Mouse (Mus musculus) gastrocnemius, postnatal 10 days (tissue): ENCODE results near the gene Olfr584. TPM values are rescaled to one million over a fixed set of nuclear protein-coding genes. Genes with fewer than 3 reads are reported as not detected.

Experiments
- DNase-seq: peaks from one replicate; pipeline ENCODE4 v3.0.0; 2021; ENCODE audit warnings: mixed read lengths
- long read RNA-seq, 2 experiments: library from polyadenylated mRNA; stranded (forward); transcript quantifications; one replicate each; pipeline ENCODE4 v2.0.0; 2021
- total RNA-seq, 2 experiments: library from RNA; stranded (reverse); gene quantifications; 2 replicates each; pipeline ENCODE4 v1.2.3; 2021

Gene Olfr584
- not detected for total RNA-seq
- long read RNA-seq, experiment 1, result 0 reads
- long read RNA-seq, experiment 2, result 0 reads

GRCm38 (mm10) chr7:103081585-103081984 is at the start of gene Olfr584:
Gene Olfr584, plus strand, starts transcription at chr7:103081885.
- no peak for DNase-seq

DNA sequence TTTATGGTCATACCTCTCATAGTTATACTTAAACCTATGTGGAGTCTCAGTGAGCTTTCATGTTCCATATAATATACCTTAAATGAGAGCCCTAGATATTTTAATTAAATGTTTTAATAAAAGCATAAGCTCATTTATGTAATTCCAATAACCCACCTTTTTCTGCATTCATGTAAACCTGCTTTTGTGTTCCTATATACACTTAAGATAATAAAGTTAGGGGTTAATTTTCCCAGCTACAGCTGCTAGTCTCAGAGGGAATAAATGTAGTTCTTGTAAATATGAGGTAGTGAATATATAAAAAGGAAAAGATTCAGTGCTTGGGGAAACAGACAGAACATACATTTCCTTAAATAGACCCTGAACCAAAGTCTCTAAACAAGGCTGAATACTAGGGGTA is 44.0 kb upstream of the Olfr584 start, which contains the start of gene Olfr582:
Gene Olfr582, plus strand, starts transcription at position 301 of the 400 bp plus-strand sequence.
- DNase-seq, result no peak

GRCm38 (mm10) chr7:103051000-103051399 is 30.7 kb upstream of the Olfr584 start, which contains the start of gene Olfr583:
Gene Olfr583, plus strand, starts transcription at chr7:103051300.
- DNase-seq, result no peak

DNA sequence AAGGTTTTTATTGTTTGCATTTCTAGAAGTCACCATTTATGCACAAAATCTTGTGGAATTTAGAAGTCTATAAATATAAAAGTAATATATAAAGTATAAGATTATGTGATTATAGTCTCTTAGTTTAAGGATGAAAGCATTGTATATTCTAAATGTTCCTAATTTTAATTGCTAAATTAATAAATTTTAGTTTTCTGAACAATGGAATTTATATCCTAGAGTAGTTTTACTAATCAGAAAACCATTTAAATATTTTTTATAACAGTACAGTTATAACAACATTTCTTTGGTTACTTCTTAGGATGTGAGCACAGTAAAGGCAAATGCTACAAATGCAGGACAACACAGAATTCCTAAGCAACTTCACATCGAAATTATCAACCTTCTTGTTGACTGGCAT is 15.7 kb downstream of the Olfr584 start, which contains the start of gene Olfr585:
Gene Olfr585, plus strand, starts transcription at position 301 of the 400 bp plus-strand sequence.
- DNase-seq, result no peak

DNA sequence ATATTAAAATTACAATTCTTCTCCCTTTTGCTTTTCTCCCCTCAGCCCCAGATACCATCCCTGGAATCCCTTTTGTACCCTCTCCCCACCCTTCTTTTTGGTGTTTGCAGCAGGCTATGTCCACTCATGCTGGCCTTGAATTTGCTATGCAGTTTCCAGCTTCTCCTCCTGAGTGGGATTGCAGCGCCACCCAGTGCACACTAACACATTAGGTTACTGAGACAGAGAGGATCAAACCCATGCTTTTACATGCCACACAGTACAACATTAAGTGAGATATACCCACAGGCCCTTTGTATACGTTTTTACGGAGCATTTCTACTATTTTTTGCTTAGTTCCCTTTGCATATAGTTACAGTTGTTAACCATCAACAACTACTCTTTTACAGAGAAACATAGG is 37.7 kb downstream of the Olfr584 start:
- DNase-seq, result no peak

GRCm38 (mm10) chr7:103125538-103125937 is 43.9 kb downstream of the Olfr584 start, which contains the start of gene Olfr586:
Gene Olfr586, minus strand, starts transcription at chr7:103125638.
- no peak for DNase-seq

Other genes with a start within 250 kb of the Olfr584 start
- not detected for gene Olfr566, start 223.1 kb upstream of the Olfr584 start, total RNA-seq
- not detected for gene Olfr568, start 204.8 kb upstream of the Olfr584 start, total RNA-seq
- not detected for gene Olfr569, start 191.0 kb upstream of the Olfr584 start, total RNA-seq
- gene Olfr570, start 187.3 kb upstream of the Olfr584 start, total RNA-seq, result not detected
- not detected for gene Olfr571, start 164.3 kb upstream of the Olfr584 start, total RNA-seq
- gene Olfr572, start 157.5 kb upstream of the Olfr584 start, total RNA-seq, result not detected
- not detected for gene Olfr573-ps1, start 139.3 kb upstream of the Olfr584 start, total RNA-seq
- not detected for gene Olfr574, start 133.4 kb upstream of the Olfr584 start, total RNA-seq
- gene Olfr575, start 123.1 kb upstream of the Olfr584 start, total RNA-seq, result not detected
- not detected for gene Olfr576, start 119.2 kb upstream of the Olfr584 start, total RNA-seq
- gene Olfr577, start 105.9 kb upstream of the Olfr584 start, total RNA-seq, result not detected
- not detected for gene Olfr578, start 92.6 kb upstream of the Olfr584 start, total RNA-seq
- gene Olfr582, start 43.9 kb upstream of the Olfr584 start, total RNA-seq, result not detected
- gene Olfr583, start 30.6 kb upstream of the Olfr584 start, total RNA-seq, result not detected
- gene Olfr585, start 15.8 kb downstream of the Olfr584 start, total RNA-seq, result not detected
- not detected for gene Olfr586, start 43.8 kb downstream of the Olfr584 start, total RNA-seq
- not detected for gene Olfr588-ps1, start 59.0 kb downstream of the Olfr584 start, total RNA-seq
- gene Olfr589, start 74.5 kb downstream of the Olfr584 start, total RNA-seq, result not detected
- not detected for gene Olfr591, start 96.5 kb downstream of the Olfr584 start, total RNA-seq
- not detected for gene Olfr592, start 102.9 kb downstream of the Olfr584 start, total RNA-seq
- not detected for gene Olfr593, start 130.0 kb downstream of the Olfr584 start, total RNA-seq
- gene Olfr594, start 135.1 kb downstream of the Olfr584 start, total RNA-seq, result not detected
- not detected for gene Usp17ld, start 170.6 kb downstream of the Olfr584 start, total RNA-seq
- gene Olfr596, start 223.8 kb downstream of the Olfr584 start, total RNA-seq, result not detected
- gene Olfr597, start 234.4 kb downstream of the Olfr584 start, total RNA-seq, result not detected
- gene Olfr598, start 241.7 kb downstream of the Olfr584 start, total RNA-seq, result not detected